Mouse (Mus musculus) gastrocnemius, postnatal 10 days (tissue): Measurements from ENCODE around the gene 2010111I01Rik. TPM values are rescaled to one million over a fixed set of nuclear protein-coding genes. Genes with fewer than 3 reads are reported as not detected.

Source experiments
- DNase-seq: peaks from one replicate; pipeline ENCODE4 v3.0.0; 2021; ENCODE audit warnings: mixed read lengths
- total RNA-seq, 2 experiments: library from RNA; stranded (reverse); gene quantifications; 2 replicates each; pipeline ENCODE4 v1.2.3; 2021

The 2010111I01Rik gene
- total RNA-seq, 2 experiments from 2014 or later: 67.8 to 110 TPM

GRCm38 (mm10) chr13:63260753-63261631, 296.3 kb downstream of the 2010111I01Rik start:
- DNase-seq: no peak

- no peak for DNase-seq
Observed at GRCm38 (mm10) chr13:63261676-63262075, 297.0 kb downstream of the 2010111I01Rik start.

GRCm38 (mm10) chr13:63262168-63262957, 297.7 kb downstream of the 2010111I01Rik start:
- DNase-seq: no peak

GRCm38 (mm10) chr13:63268371-63268770, 303.7 kb downstream of the 2010111I01Rik start:
- no peak for DNase-seq

- DNase-seq: no peak
Observed at GRCm38 (mm10) chr13:63268776-63269175, 304.1 kb downstream of the 2010111I01Rik start.

GRCm38 (mm10) chr13:63270191-63270590, 305.5 kb downstream of the 2010111I01Rik start:
- DNase-seq: no peak

GRCm38 (mm10) chr13:63272017-63272601, 307.4 kb downstream of the 2010111I01Rik start:
- no peak for DNase-seq

- peak; percentile 61 for DNase-seq
Observed at GRCm38 (mm10) chr13:63272602-63273229, 308.0 kb downstream of the 2010111I01Rik start.

- DNase-seq: no peak
Observed at GRCm38 (mm10) chr13:63273859-63274258, 309.2 kb downstream of the 2010111I01Rik start.

GRCm38 (mm10) chr13:63274488-63275166, 309.9 kb downstream of the 2010111I01Rik start:
- no peak for DNase-seq

GRCm38 (mm10) chr13:63276389-63276788, 311.7 kb downstream of the 2010111I01Rik start:
- no peak for DNase-seq

- DNase-seq: no peak
Observed at GRCm38 (mm10) chr13:63277316-63277715, 312.6 kb downstream of the 2010111I01Rik start.

GRCm38 (mm10) chr13:63278141-63278631, 313.5 kb downstream of the 2010111I01Rik start:
- no peak for DNase-seq

- no peak for DNase-seq
Observed at GRCm38 (mm10) chr13:63278796-63279475, 314.2 kb downstream of the 2010111I01Rik start.

- DNase-seq: no peak
Observed at GRCm38 (mm10) chr13:63279807-63280206, 315.1 kb downstream of the 2010111I01Rik start.

GRCm38 (mm10) chr13:63280344-63280743, 315.7 kb downstream of the 2010111I01Rik start:
- DNase-seq: no peak

- no peak for DNase-seq
Observed at GRCm38 (mm10) chr13:63281206-63281605, 316.5 kb downstream of the 2010111I01Rik start.

GRCm38 (mm10) chr13:63283236-63283635, 318.5 kb downstream of the 2010111I01Rik start:
- DNase-seq: no peak

GRCm38 (mm10) chr13:63284748-63285147, 320.1 kb downstream of the 2010111I01Rik start:
- no peak for DNase-seq

- DNase-seq: no peak
Observed at GRCm38 (mm10) chr13:63286483-63287102, 321.9 kb downstream of the 2010111I01Rik start.
